Mouse (Mus musculus) midbrain, embryonic 12.5 days (tissue): Measurements from ENCODE around the gene Cdk17. TPM values are rescaled to one million over a fixed set of nuclear protein-coding genes. Genes with fewer than 3 reads are reported as not detected.

Source experiments
- ATAC-seq: fragments of 200-750 bp; cut with Nextera tagmentation; 2 replicates; pipeline ENCODE4 v1.8.0; 2017; ENCODE audit warnings: low read depth, moderate TSS enrichment, moderate library complexity; ENCODE audit not compliant: low FRiP score
- H3K27ac ChIP-seq: fragments of 300-500 bp; sonication (generic); replicated peaks from 2 replicates; pipeline ENCODE4 v1.5.1; 2016; ENCODE audit warnings: mild to moderate bottlenecking
- H3K27me3 ChIP-seq: fragments of 300-500 bp; sonication (generic); 2 replicates; pipeline ENCODE4 v1.6.1; 2016; ENCODE audit warnings: mild to moderate bottlenecking
- H3K36me3 ChIP-seq: fragments of 300-500 bp; sonication (generic); 2 replicates; pipeline ENCODE4 v1.6.1; 2016
- H3K4me1 ChIP-seq: fragments of 300-500 bp; sonication (generic); 2 replicates; pipeline ENCODE4 v1.6.1; 2016
- H3K4me2 ChIP-seq: fragments of 300-500 bp; sonication (generic); replicated peaks from 2 replicates; pipeline ENCODE4 v1.6.1; 2016; ENCODE audit warnings: mild to moderate bottlenecking, moderate library complexity
- H3K4me3 ChIP-seq: fragments of 300-500 bp; sonication (generic); 2 replicates; pipeline ENCODE4 v1.5.1; 2016; ENCODE audit warnings: mild to moderate bottlenecking
- H3K9ac ChIP-seq: fragments of 300-500 bp; sonication (generic); replicated peaks from 2 replicates; pipeline ENCODE4 v1.6.1; 2016; ENCODE audit warnings: mild to moderate bottlenecking, moderate library complexity
- H3K9me3 ChIP-seq: fragments of 300-500 bp; sonication (generic); 2 replicates; pipeline ENCODE4 v1.6.1; 2016; ENCODE audit warnings: mild to moderate bottlenecking
- WGBS: fragments of 180-500 bp; shearing (Covaris S2); methylation state at CpG from one replicate; pipeline ENCODE4 v1.1.7; 2016; 5-methylcytosine and 5-hydroxymethylcytosine counted together
- polyA plus RNA-seq: library from polyadenylated mRNA; unstranded; fragments of >200 nt; fragmentation: Nextera tagmentation; extraction: Ambion mirVana; gene quantifications from 2 replicates; pipeline ENCODE4 v1.2.1, GENCODE M21; 2016

The Cdk17 gene
- polyA plus RNA-seq, 1 experiment from 2014 or later, result 44.0 TPM

DNA sequence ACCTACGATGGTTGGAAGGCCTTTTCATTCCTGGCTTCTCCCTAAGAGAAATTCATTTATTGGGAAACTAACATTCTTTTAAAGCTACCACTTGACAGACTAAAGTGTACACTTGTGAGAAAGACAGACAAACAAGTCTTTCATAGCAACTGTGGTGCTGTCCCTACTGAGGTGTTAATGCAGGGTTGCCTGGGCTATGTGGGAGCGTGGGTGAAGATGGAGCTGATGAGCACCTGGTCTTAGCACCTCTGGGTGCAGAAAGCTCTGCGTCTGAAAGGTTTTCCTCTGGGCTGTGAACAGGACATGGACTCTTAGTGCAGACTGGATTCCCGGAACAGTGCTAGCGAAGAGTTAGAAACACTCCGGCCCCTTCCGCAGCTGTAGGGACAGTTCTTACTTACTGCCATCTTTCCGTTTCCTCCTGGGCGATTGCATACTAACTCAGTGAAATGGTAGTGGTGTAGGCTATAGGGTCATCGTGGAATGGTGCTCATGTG lies 83.6 kb downstream of the Cdk17 start:
- ATAC-seq, result no peak
- Histone ChIP-seq H3K9me3 (no peaks in the 10 kb centered on the region), H3K4me3 (no peak overlapping the region), H3K4me2 (no peak overlapping the region), H3K27me3 (no peaks in the 10 kb centered on the region), H3K36me3 (peaks cover 22% of the 10 kb centered on the region), H3K9ac (no peak overlapping the region), H3K4me1 (peaks cover 8% of the 10 kb centered on the region), H3K27ac (no peak overlapping the region)
- 89% methylated on average over 10 of the region's 10 CpGs for WGBS

DNA sequence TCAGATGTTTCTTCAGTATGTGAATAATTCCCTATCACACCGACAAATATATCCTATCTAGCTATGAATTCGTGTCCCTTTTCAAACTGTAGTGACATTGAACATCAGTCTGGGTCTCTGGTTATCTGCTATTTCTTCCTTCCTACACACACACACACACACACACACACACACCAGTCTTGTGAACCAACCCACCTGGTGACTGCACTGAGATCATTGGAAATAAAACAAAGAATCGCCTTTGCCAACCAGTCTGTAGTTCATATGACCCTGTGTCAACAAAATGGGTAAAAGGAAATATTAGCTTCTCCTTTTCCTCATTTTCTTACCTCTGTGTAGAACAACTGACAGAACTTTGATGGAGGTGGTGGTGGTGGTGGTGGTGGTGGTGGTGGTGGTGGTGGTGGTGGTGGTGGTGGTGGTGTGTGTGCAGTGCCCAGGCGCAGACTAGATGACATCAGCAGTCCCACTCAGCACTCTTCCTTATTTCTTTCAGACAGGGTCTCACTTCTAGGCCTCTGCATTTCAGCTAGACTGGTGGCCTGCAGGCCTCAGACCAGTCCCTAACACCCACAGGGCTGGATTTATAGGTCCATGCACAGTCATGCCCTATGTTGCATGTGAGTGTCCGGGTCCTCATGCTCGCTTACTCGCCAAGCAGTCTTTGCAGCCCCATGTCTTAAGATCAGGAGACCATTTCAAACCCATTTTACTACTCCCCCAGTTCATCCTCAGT lies 85.7 kb downstream of the Cdk17 start:
- peaks cover 9% of the 10 kb centered on the region; the same call in 1 of the 2 replicates for H3K36me3 ChIP-seq
- H3K27ac ChIP-seq, result no peak overlapping the region
- peaks cover 8% of the 10 kb centered on the region for H3K4me1 ChIP-seq
- H3K27me3 ChIP-seq, result no peaks in the 10 kb centered on the region
- no peak for ATAC-seq
- WGBS, result 94% methylated on average over 7 of the region's 7 CpGs
- no peak overlapping the region for H3K4me3 ChIP-seq
- H3K9ac ChIP-seq, result no peak overlapping the region
- no peaks in the 10 kb centered on the region for H3K9me3 ChIP-seq
- H3K4me2 ChIP-seq, result no peak overlapping the region

DNA sequence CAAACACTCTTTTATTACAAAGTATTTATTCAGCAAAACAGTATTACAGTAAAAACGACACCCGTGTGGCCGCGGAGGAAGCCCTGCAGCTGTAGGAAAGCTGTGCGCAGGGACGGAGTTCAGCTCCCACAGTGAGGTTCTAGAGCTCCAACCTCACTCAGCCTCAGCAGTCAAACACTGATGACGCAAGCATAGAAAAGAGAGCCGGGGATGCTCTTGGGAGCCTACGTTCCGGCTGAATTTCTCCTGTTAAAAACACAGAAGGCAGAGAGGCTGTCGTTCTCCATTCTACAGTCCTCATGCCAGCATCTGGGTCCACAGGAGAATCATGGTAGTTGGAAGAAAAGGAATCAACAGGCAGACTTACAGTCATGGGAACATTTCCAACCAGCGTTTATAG lies 86.7 kb downstream of the Cdk17 start:
- ATAC-seq, result no peak
- H3K4me3 ChIP-seq, result no peak overlapping the region
- peaks cover 7% of the 10 kb centered on the region; the same call in 1 of the 2 replicates for H3K36me3 ChIP-seq
- H3K27me3 ChIP-seq, result no peaks in the 10 kb centered on the region
- no peak overlapping the region for H3K4me2 ChIP-seq
- H3K9ac ChIP-seq, result no peak overlapping the region
- H3K9me3 ChIP-seq, result no peaks in the 10 kb centered on the region
- H3K27ac ChIP-seq, result no peak overlapping the region
- WGBS, result 86% methylated on average over 12 of the region's 12 CpGs
- H3K4me1 ChIP-seq, result no peaks in the 10 kb centered on the region; the same call in 1 of the 2 replicates

DNA sequence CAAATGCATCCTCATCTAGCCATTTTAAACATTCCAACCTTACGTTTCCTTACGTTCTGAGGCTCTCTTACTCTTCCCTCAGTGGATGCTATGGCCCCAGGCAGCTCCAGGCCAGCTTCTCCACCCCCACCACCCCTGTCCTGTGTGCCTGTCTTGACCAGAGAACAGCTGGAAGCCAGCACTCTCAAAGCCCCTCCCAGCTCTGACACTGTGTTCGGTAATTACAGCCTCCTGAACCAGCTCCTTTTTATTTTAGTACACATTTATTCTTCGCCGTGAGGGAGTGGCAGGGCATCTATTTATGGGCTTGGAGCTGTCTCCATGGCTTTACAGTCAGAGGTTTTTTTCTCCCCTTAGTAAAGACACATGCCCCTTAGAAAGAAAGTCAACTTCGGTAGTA lies 87.2 kb downstream of the Cdk17 start:
- H3K36me3 ChIP-seq, result peaks cover 7% of the 10 kb centered on the region; the same call in 1 of the 2 replicates
- no peak overlapping the region for H3K4me3 ChIP-seq
- no peaks in the 10 kb centered on the region; the same call in 1 of the 2 replicates for H3K4me1 ChIP-seq
- no peaks in the 10 kb centered on the region for H3K27me3 ChIP-seq
- H3K9ac ChIP-seq, result no peak overlapping the region
- no peak for ATAC-seq
- no peaks in the 10 kb centered on the region for H3K9me3 ChIP-seq
- no peak overlapping the region for H3K4me2 ChIP-seq
- WGBS, result 68% methylated on average over 6 of the region's 6 CpGs
- H3K27ac ChIP-seq, result no peak overlapping the region

DNA sequence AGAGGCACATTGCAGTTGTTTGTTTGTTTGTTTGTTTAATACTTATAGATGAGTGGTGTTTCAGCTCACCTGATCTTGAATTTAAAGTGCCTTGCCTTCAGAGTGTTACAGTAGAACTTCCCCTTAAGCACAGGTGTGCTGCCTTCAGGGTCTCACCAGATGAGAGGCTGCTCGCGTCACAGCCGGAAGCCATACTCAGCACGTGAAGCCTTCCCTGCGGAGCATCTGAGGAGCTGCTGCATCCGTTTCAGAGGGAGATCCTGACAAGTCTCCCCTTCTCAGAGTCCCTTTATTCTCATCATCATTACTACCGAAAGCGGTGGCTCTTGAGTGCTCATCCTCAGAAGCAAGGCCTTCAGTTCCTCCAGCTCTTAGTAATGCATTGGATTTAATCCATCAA lies 87.7 kb downstream of the Cdk17 start:
- 83% methylated on average over 8 of the region's 8 CpGs for WGBS
- Histone ChIP-seq H3K36me3 (peaks cover 9% of the 10 kb centered on the region; the same call in 1 of the 2 replicates), H3K4me1 (no peaks in the 10 kb centered on the region; the same call in 1 of the 2 replicates), H3K9ac (no peak overlapping the region), H3K4me2 (no peak overlapping the region), H3K27me3 (no peaks in the 10 kb centered on the region), H3K27ac (no peak overlapping the region), H3K9me3 (no peaks in the 10 kb centered on the region), H3K4me3 (no peak overlapping the region)
- no peak for ATAC-seq

DNA sequence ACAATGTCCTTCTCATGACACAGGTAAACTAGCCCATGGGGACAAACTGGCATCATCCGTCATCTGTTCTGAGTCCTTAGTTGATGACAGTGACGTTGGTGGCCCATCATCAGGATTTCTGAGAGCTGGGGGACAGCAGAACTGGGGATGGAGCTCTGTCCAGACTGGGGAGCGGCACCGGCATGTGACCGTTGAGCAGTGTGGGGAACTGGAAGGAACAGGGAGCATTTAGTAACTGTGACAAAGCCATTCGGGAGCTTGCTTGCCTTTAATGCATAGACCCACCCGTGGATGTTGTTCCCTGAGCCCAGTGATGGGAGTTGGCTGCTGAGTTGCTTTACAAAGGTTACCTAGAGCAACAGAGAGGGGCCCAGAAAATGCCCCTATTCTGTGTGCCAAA lies 89.2 kb downstream of the Cdk17 start:
- Histone ChIP-seq H3K36me3 (peaks cover 9% of the 10 kb centered on the region; the same call in 1 of the 2 replicates), H3K27me3 (no peaks in the 10 kb centered on the region), H3K27ac (no peak overlapping the region), H3K9me3 (no peaks in the 10 kb centered on the region), H3K4me1 (peaks cover 5% of the 10 kb centered on the region), H3K9ac (no peak overlapping the region), H3K4me2 (no peak overlapping the region), H3K4me3 (no peak overlapping the region)
- no peak for ATAC-seq
- WGBS, result 65% methylated on average over 7 of the region's 7 CpGs

DNA sequence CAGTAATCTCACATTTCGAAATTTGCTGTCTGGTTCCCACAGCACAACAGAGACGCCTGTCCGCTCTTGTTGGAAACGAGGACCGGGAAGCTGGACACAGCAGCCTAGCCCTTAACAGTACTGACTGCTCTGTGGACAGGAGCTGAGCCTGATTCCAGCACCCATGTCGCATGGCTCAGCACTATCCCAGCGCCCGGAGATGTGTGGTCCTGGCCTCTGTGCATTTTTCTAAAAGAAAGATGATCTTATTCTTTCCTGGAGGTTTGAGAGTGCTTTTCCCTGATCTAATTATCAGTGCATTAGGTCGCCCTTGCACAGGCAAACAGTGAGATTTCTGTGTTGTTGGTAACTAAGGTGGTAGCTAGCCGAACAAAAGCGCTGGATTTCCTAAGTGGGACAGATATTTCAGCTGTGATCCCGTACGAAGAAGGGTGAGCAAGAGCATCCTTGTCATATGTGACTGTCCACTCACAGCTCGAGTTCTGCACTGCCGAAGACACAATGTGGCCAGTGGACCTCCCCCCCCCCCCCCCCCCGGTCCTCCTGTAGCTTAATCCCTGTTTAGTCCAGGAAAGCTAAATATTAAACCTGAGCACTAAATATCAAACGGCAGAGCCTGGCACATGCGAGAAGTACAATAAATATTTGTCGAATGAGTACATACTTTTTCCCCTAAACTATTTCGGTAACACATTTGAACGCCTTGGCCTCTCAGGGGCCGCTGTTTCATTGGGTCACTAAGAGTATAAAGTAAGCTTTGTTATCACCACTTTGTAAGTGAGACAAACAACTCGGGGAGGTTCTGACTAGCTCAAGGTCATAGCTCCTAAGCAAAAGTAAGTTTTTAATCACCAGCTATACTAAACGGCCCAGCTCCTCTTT lies 90.0 kb downstream of the Cdk17 start:
- H3K4me1 ChIP-seq, result peaks cover 13% of the 10 kb centered on the region
- 76% methylated on average over 24 of the region's 24 CpGs for WGBS

DNA sequence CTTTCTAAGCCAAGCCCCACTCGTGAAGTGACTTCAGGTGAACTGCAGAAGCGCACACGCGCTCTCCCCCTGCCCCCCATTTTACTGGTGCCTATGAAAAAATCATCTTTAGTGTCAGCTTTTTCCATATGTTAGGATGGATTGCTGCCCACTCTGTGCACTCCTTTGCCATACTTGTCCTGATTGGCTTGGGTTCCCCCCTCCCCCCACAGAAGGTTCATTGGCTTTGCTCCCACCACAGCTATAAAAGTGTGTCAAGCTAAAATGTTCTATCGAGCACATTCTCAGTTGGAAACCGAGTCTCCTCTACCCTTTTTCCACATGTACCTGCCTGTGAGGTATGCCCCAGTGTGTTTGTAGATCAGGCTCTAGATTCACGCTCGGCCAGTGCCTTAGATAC lies 90.8 kb downstream of the Cdk17 start:
- Histone ChIP-seq H3K9ac (no peak overlapping the region), H3K27ac (no peak overlapping the region), H3K4me2 (no peak overlapping the region), H3K4me1 (peaks cover 17% of the 10 kb centered on the region), H3K27me3 (no peaks in the 10 kb centered on the region), H3K9me3 (no peaks in the 10 kb centered on the region), H3K4me3 (no peak overlapping the region), H3K36me3 (peaks cover 9% of the 10 kb centered on the region; the same call in 1 of the 2 replicates)
- 93% methylated on average over 8 of the region's 8 CpGs for WGBS
- no peak for ATAC-seq

More for the DNA sequence above, 90.0 kb downstream of the Cdk17 start:
- Histone ChIP-seq H3K9ac (no peak overlapping the region), H3K27ac (no peak overlapping the region), H3K4me2 (no peak overlapping the region), H3K27me3 (no peaks in the 10 kb centered on the region), H3K9me3 (no peaks in the 10 kb centered on the region), H3K36me3 (peaks cover 9% of the 10 kb centered on the region; the same call in 1 of the 2 replicates), H3K4me3 (no peak overlapping the region)
- ATAC-seq, result no peak

DNA sequence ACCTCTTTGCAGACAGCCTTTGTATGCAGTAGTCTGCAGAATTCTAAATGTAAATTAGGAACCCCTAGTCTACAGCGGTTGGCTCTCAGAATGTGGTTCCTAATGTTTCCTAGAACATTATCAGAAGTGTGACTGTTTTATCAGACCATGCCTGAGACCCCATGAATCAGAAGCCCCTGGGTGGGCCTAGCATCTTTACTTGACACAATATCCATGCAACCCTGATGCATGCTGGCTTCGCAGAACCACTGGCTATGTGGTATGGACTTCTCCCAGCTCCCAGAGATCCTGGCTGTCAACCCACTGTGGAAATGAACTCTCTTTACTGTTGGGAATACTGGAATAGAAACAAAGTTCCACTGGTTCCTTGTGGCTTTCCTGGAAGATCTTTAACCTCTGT lies 92.0 kb downstream of the Cdk17 start:
- H3K27me3 ChIP-seq, result no peaks in the 10 kb centered on the region
- H3K36me3 ChIP-seq, result peaks cover 8% of the 10 kb centered on the region; the same call in 1 of the 2 replicates
- no peak overlapping the region for H3K9ac ChIP-seq
- H3K4me2 ChIP-seq, result no peak overlapping the region
- no peak overlapping the region for H3K4me3 ChIP-seq
- H3K27ac ChIP-seq, result no peak overlapping the region
- WGBS, result 91% methylated on average over 2 of the region's 2 CpGs
- ATAC-seq, result no peak
- H3K9me3 ChIP-seq, result no peaks in the 10 kb centered on the region
- H3K4me1 ChIP-seq, result peaks cover 23% of the 10 kb centered on the region

DNA sequence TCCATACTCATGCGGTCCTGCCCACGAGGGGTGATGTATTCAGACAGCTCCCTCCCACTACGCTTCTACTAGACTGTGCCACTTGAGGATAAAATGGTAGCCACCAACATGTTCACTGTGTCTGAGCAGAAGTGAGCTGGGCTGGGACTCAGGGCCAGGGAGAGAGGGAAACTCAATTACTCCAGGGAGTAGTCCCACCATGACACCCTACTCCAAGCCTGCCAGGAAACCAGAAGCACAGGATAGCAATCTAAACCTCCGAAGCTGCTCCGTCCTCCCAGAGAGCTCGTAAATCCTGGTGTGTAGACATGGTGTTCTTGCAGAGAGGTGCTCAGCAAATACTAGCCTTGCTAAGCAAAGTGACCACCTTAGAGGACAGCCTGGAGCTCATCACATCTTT lies 92.5 kb downstream of the Cdk17 start:
- H3K36me3 ChIP-seq, result peaks cover 5% of the 10 kb centered on the region; the same call in 1 of the 2 replicates
- no peak overlapping the region for H3K4me3 ChIP-seq
- 95% methylated on average over 6 of the region's 6 CpGs for WGBS
- no peak overlapping the region for H3K27ac ChIP-seq
- peaks cover 23% of the 10 kb centered on the region for H3K4me1 ChIP-seq
- H3K4me2 ChIP-seq, result no peak overlapping the region
- H3K9ac ChIP-seq, result no peak overlapping the region
- no peaks in the 10 kb centered on the region for H3K9me3 ChIP-seq
- no peaks in the 10 kb centered on the region for H3K27me3 ChIP-seq
- ATAC-seq, result no peak

DNA sequence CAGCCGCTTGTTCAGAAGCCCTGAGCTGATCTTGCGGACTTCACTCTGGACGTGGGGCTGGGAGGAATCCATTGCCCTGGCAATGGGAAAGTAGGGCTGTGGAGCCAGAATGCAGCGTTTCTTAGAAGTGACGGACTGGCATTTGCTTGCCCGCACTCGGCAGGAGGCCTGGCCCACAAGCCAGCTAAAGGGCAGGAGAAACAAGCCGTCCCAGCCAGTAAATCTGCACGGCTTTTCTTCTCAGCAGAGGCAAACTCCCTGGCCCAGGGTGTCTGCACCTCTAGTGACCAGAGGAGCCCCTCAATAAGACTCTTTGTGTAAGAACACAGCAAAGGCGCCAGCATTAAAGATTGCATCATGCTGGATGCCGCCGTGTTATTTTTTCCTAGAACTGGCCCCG lies 94.6 kb downstream of the Cdk17 start:
- Histone ChIP-seq H3K9ac (peak overlapping the region; percentile 4; the same call in 1 of the 2 replicates), H3K4me1 (peaks cover 23% of the 10 kb centered on the region), H3K4me3 (no peak overlapping the region), H3K27ac (peak overlapping the region; percentile 31), H3K27me3 (no peaks in the 10 kb centered on the region), H3K36me3 (0 out of 2 replicates have a peak, but pooled peaks cover 2% of the 10 kb centered on the region), H3K4me2 (peak overlapping the region; percentile 24), H3K9me3 (no peaks in the 10 kb centered on the region)
- WGBS, result 18% methylated on average over 13 of the region's 13 CpGs
- ATAC-seq, result peak; percentile 34; the same call in 1 of the 2 replicates

DNA sequence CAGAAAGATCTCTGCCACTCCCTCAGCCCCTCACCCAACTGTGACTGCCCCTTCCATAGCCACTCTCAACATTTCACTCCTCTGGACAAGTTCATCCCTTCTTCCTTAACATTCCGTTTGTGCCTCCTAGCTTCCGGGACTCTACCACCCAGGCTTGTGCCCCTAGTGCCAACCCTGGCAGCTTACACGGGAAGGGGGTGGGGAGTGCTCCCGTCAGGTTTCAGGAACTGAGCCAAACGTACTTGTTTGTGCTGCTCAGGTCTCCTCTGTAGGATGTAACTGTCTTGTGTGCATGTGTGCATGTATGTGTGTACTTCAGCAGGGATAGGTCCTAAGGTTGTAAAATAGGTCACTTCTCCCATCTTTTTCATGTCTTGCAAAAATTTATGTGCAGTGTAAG lies 99.2 kb downstream of the Cdk17 start:
- no peak for ATAC-seq
- Histone ChIP-seq H3K27ac (no peak overlapping the region), H3K9me3 (no peaks in the 10 kb centered on the region), H3K4me3 (no peak overlapping the region), H3K9ac (no peak overlapping the region), H3K27me3 (no peaks in the 10 kb centered on the region), H3K4me1 (peaks cover 54% of the 10 kb centered on the region), H3K36me3 (no peaks in the 10 kb centered on the region), H3K4me2 (no peak overlapping the region)
- 82% methylated on average over 5 of the region's 5 CpGs for WGBS
